Mouse (Mus musculus) regulatory T cell (primary cell): ENCODE data around the gene Cln5.

Source experiments
- in situ Hi-C: fragments of 300-600 bp; cut with MboI, MseI; formaldehyde crosslinking; loops from one replicate; pipeline ENCODE4 v1.15.1; 2025; ENCODE audit warnings: high pct_unique_total_duplicates

The Cln5 gene

DNA sequence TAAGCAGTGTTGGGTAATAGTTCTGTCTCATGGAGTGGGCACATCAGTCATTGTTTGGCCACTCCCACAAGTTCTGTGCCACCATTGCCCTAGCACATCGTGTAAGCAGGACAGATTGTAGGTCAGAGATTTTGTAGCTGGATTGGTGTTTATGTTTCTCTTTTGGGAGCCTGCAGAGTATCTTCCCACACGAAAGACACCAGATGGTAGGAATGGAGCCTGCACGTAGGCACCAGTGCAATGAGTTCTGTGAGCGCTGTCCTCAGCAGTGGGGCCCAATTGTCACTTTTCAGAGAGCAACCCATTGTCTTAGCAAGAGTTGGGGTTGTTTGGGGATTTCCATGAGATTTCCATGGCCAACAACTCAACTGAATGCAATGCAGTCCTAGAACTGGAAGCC is 40.0 kb downstream of the Cln5 start:
- in situ Hi-C loops: no loop called here

DNA sequence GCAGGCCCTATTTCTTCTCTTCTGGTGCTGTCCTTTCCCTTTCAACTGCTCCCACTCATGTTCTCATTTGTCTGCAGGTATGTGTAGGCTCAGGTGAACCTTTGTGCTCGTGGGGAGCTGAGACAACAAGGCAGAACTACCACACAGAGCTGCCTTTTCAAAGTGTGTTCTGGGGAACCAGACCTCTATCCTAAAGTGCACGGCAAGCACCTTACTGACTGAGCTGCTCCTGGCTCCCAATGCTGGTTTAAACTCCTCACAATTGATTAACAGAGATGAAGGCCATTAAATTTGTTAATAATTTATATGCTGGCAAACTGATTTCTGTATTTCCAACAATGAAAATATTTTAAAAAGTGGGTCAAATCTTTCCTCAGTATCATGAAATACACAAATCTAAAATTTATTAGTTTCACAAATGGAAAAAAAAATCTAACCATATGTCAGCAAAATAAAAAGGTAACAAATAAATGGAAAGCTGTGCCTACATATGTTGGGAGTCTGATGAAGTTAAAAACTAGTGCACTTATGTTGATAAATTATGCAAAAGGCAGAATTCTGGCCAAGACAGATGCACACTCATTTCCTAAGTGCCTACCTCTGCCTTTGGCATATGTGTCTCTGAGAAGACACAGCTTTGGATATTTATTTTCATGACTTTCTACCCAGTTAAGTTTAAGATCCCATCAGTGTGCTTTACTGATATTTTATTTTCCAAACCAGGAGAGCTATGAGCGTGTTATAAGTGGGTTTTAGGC is 42.8 kb downstream of the Cln5 start:
- in situ Hi-C loops: no loop called here

DNA sequence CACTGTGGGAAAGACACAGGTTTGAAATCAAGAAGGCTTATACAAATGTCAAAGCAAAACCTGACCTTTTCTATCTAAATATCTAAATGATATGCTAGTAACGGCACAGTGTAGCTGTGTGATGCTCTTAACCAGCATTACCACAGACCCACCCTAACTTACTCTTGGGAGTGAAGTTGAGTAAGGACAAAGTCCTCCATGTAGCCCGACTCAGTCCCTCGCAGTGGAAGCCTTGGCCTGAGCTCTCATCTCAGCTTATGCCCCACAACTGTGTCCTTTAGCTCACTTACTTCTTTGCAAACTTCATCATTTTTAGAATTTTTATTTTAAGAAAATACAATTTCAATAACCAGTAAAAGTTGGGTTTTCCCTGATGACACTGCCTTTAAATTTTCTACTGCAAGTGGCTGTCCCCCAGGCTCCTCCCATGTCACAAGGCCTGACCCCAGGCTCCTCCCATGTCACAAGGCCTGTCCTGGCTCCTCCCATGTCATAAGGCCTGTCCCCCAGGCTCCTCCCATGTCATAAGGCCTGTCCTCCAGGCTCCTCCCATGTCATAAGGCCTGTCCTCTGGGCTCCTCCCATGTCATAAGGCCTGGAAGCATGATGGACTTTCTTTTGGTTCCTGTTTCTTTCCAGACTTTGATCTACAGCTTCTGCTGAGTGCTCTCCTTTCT is 45.1 kb downstream of the Cln5 start:
- in situ Hi-C loops: no loop called here

DNA sequence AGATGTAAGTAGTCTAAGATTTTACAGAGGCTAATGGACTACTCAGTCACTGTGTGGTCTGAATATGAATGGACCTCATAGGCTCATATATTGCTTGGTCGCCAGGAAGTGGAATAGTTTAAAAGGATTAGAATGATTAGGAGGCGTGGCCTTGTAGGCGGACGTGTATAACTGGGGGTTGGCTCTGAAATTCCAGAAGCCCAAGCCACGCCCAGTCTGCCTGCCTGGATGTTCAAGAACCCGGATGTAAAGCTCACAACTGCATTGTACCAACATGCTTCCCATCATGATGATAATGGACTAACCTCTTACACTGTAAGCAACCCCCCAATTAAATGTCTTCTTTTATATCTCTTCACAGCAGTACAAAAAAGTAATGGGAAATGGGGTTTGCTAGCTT is 55.7 kb downstream of the Cln5 start:
- in situ Hi-C loops: no loop called here
